Mouse (Mus musculus): Measurements from ENCODE around the gene Pou2f2. TPM values are rescaled to one million over a fixed set of nuclear protein-coding genes. Genes with fewer than 3 reads are reported as not detected.

The Pou2f2 gene
- total and polyA plus RNA-seq, 3 experiments = 0.39 to 1.5 (median 0.64) TPM

DNA sequence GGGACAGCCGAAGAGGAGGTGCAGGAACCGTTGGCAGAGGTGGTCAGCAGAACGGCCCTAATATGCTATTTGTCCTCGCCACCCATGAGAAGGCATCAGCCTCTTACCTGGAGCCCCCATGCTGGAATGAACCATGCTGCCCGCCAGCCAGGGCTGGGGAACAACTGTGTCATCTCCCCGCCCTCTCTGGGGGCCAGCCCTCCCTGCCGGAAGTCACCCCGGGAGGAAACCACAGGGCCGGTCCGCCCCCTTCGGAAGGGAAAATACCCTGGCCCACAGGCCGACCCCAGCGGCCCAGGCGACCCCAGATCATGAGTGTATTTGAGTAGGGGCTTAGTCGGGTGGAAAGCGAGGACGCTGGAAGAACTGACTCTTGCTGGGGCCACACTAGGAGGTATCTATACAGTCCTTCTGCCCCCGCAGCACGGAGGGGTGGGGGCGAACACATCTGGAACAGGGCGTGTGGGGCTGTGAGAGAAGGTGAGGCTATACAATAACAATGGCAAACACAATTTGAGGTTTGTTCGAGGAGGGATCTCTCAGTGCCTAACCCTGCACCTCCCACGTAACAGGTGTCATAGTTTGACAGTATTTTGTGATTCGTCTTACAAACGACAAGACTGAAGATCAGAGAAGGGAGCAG is 47.1 kb downstream of the Pou2f2 start:
- Histone ChIP-seq H3K36me3 (ENCODE audit: control insufficient read depth, insufficient read depth, low read length) (no peaks in the 10 kb centered on the region), H3K4me1 (ENCODE audit: control insufficient read depth, insufficient read depth, low read length) (no peaks in the 10 kb centered on the region), H3K4me3 (no peak overlapping the region), H3K27me3 (ENCODE audit: control insufficient read depth, insufficient read depth, low read length) (peaks cover 6% of the 10 kb centered on the region), H3K9ac (ENCODE audit: low read depth, low read length) (no peak overlapping the region), H3K79me2 (replicated peaks; ENCODE audit: control insufficient read depth, insufficient read depth, low read length) (no peaks in the 10 kb centered on the region), H3K27ac (no peak overlapping the region)
- no peak for TF ChIP-seq EP300 (IDR thresholded peaks at IDR 0.05; ENCODE audit: insufficient read depth, low read depth, low read length)
- no peak for TF ChIP-seq POLR2A (IDR thresholded peaks at IDR 0.05; ENCODE audit: insufficient read depth, low read depth, low read length)
- TF ChIP-seq CTCF (IDR thresholded peaks at IDR 0.05) = no peak
- DNase-seq = peak; percentile 39 to 67
- intact Hi-C loops (cut with DNase I) = loop anchor here (10.0 kb wide), 1 partner anchor 272 kb away; no protein-coding TSS in a partner anchor
- WGBS = 10% methylated on average over 25 of the region's 25 CpGs

- H3K9ac ChIP-seq (ENCODE audit: low read depth, low read length) = no peak overlapping the region
- no peaks in the 10 kb centered on the region for H3K79me2 ChIP-seq (replicated peaks; ENCODE audit: control insufficient read depth, insufficient read depth, low read length)
- no peaks in the 10 kb centered on the region for H3K4me1 ChIP-seq (ENCODE audit: control insufficient read depth, insufficient read depth, low read length)
- H3K36me3 ChIP-seq (ENCODE audit: control insufficient read depth, insufficient read depth, low read length) = no peaks in the 10 kb centered on the region
- intact Hi-C loops (cut with DNase I) = loop anchor here (10.0 kb wide), 1 partner anchor 274 kb away; no protein-coding TSS in a partner anchor
- 86% methylated on average over 11 of the region's 11 CpGs for WGBS
- TF ChIP-seq CTCF (IDR thresholded peaks at IDR 0.05) = no peak
- TF ChIP-seq EP300 (IDR thresholded peaks at IDR 0.05; ENCODE audit: insufficient read depth, low read depth, low read length) = no peak
- no peak for TF ChIP-seq POLR2A (IDR thresholded peaks at IDR 0.05; ENCODE audit: insufficient read depth, low read depth, low read length)
- DNase-seq = no peak
- H3K27ac ChIP-seq = no peak overlapping the region
- no peak overlapping the region for H3K4me3 ChIP-seq
- H3K27me3 ChIP-seq (ENCODE audit: control insufficient read depth, insufficient read depth, low read length) = peaks cover 6% of the 10 kb centered on the region
These were observed 48.3 kb downstream of the Pou2f2 start for GRCm38 (mm10) chr7:25131247-25131646.

- H3K27ac ChIP-seq = no peak overlapping the region
- TF ChIP-seq POLR2A (IDR thresholded peaks at IDR 0.05; ENCODE audit: insufficient read depth, low read depth, low read length) (no peak), CTCF (IDR thresholded peaks at IDR 0.05) (no peak), EP300 (IDR thresholded peaks at IDR 0.05; ENCODE audit: insufficient read depth, low read depth, low read length) (no peak)
- intact Hi-C loops (cut with DNase I) = loop anchor here (10.0 kb wide), 1 partner anchor 274 kb away; no protein-coding TSS in a partner anchor
These were observed 49.0 kb downstream of the Pou2f2 start for GRCm38 (mm10) chr7:25130565-25130964.

GRCm38 (mm10) chr7:25129390-25129979 is 50.0 kb downstream of the Pou2f2 start:
- H3K79me2 ChIP-seq (replicated peaks; ENCODE audit: control insufficient read depth, insufficient read depth, low read length) = no peaks in the 10 kb centered on the region
- WGBS = 42% methylated on average over 13 of the region's 13 CpGs
- intact Hi-C loops (cut with DNase I) = no loop called here
- H3K27ac ChIP-seq = no peak overlapping the region
- peaks cover 6% of the 10 kb centered on the region for H3K27me3 ChIP-seq (ENCODE audit: control insufficient read depth, insufficient read depth, low read length)
- DNase-seq = peak; percentile 32 to 66
- H3K9ac ChIP-seq (ENCODE audit: low read depth, low read length) = no peak overlapping the region
- TF ChIP-seq CTCF (IDR thresholded peaks at IDR 0.05) = no peak
- TF ChIP-seq EP300 (IDR thresholded peaks at IDR 0.05; ENCODE audit: insufficient read depth, low read depth, low read length) = no peak
- no peak for TF ChIP-seq POLR2A (IDR thresholded peaks at IDR 0.05; ENCODE audit: insufficient read depth, low read depth, low read length)
- no peak overlapping the region for H3K4me3 ChIP-seq
- H3K36me3 ChIP-seq (ENCODE audit: control insufficient read depth, insufficient read depth, low read length) = no peaks in the 10 kb centered on the region
- H3K4me1 ChIP-seq (ENCODE audit: control insufficient read depth, insufficient read depth, low read length) = no peaks in the 10 kb centered on the region

More at GRCm38 (mm10) chr7:25130565-25130964, 49.0 kb downstream of the Pou2f2 start:
- 78% methylated on average over 11 of the region's 11 CpGs for WGBS
- H3K9ac ChIP-seq (ENCODE audit: low read depth, low read length) = no peak overlapping the region
- no peak for DNase-seq
- peaks cover 6% of the 10 kb centered on the region for H3K27me3 ChIP-seq (ENCODE audit: control insufficient read depth, insufficient read depth, low read length)
- no peak overlapping the region for H3K4me3 ChIP-seq
- H3K79me2 ChIP-seq (replicated peaks; ENCODE audit: control insufficient read depth, insufficient read depth, low read length) = no peaks in the 10 kb centered on the region
- no peaks in the 10 kb centered on the region for H3K4me1 ChIP-seq (ENCODE audit: control insufficient read depth, insufficient read depth, low read length)
- no peaks in the 10 kb centered on the region for H3K36me3 ChIP-seq (ENCODE audit: control insufficient read depth, insufficient read depth, low read length)

- H3K4me1 ChIP-seq (ENCODE audit: control insufficient read depth, insufficient read depth, low read length) = no peaks in the 10 kb centered on the region
- no peak for DNase-seq
- no peak overlapping the region for H3K9ac ChIP-seq (ENCODE audit: low read depth, low read length)
- H3K79me2 ChIP-seq (replicated peaks; ENCODE audit: control insufficient read depth, insufficient read depth, low read length) = no peaks in the 10 kb centered on the region
- H3K27ac ChIP-seq = no peak overlapping the region
- H3K4me3 ChIP-seq = no peak overlapping the region
- TF ChIP-seq CTCF (IDR thresholded peaks at IDR 0.05) (no peak), EP300 (IDR thresholded peaks at IDR 0.05; ENCODE audit: insufficient read depth, low read depth, low read length) (no peak), POLR2A (IDR thresholded peaks at IDR 0.05; ENCODE audit: insufficient read depth, low read depth, low read length) (no peak)
- no peaks in the 10 kb centered on the region for H3K36me3 ChIP-seq (ENCODE audit: control insufficient read depth, insufficient read depth, low read length)
- 60% methylated on average over 9 of the region's 9 CpGs for WGBS
- intact Hi-C loops (cut with DNase I) = no loop called here
- peaks cover 4% of the 10 kb centered on the region; the same call in 1 of the 2 replicates for H3K27me3 ChIP-seq (ENCODE audit: control insufficient read depth, insufficient read depth, low read length)
These were observed 51.6 kb downstream of the Pou2f2 start for GRCm38 (mm10) chr7:25127971-25128370.

DNA sequence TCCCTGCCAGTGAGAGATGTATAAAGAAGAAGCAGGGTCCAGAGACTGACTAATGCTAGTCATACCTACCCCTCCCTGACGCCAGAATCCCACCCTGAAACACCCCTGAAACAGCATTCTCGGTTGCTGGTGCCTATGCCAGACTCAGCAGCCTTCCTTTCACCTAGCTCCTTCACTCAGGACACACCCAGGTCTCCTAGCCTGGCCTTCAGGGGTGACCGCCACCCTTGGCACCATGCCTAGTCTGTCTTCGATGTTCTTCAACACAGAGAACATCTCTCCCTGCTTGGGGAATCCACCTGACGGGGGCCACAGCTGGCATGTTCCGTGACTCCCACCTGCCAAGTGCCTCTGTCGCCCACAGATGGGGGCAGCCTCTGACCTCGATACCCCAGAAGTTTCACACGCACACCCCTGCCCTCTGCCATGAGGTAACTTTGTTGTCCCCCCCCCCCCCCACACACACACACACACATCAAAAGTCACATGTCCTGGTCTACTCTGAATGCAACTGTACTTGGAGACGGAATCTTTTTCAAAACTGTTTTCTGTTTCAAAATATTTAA is 53.7 kb downstream of the Pou2f2 start:
- Histone ChIP-seq H3K36me3 (ENCODE audit: control insufficient read depth, insufficient read depth, low read length) (no peaks in the 10 kb centered on the region), H3K9ac (ENCODE audit: low read depth, low read length) (no peak overlapping the region), H3K4me3 (no peak overlapping the region), H3K27me3 (ENCODE audit: control insufficient read depth, insufficient read depth, low read length) (no peaks in the 10 kb centered on the region), H3K79me2 (replicated peaks; ENCODE audit: control insufficient read depth, insufficient read depth, low read length) (no peaks in the 10 kb centered on the region), H3K4me1 (ENCODE audit: control insufficient read depth, insufficient read depth, low read length) (no peaks in the 10 kb centered on the region), H3K27ac (no peak overlapping the region)
- whole genome bisulfite sequencing = 66% methylated on average over 10 of the region's 10 CpGs
- TF ChIP-seq CTCF (IDR thresholded peaks at IDR 0.05) (no peak), EP300 (IDR thresholded peaks at IDR 0.05; ENCODE audit: insufficient read depth, low read depth, low read length) (no peak), POLR2A (IDR thresholded peaks at IDR 0.05; ENCODE audit: insufficient read depth, low read depth, low read length) (no peak)
- no peak for DNase-seq
- intact Hi-C loops (cut with DNase I) = no loop called here

All from heart, adult 2 months (tissue).